Mouse (Mus musculus) heart, adult 11 months (tissue): ENCODE data around the gene Cd83.

Source experiments
- DNase-seq: peaks from one replicate; pipeline ENCODE4 v3.0.0; 2022

The Cd83 gene

DNA sequence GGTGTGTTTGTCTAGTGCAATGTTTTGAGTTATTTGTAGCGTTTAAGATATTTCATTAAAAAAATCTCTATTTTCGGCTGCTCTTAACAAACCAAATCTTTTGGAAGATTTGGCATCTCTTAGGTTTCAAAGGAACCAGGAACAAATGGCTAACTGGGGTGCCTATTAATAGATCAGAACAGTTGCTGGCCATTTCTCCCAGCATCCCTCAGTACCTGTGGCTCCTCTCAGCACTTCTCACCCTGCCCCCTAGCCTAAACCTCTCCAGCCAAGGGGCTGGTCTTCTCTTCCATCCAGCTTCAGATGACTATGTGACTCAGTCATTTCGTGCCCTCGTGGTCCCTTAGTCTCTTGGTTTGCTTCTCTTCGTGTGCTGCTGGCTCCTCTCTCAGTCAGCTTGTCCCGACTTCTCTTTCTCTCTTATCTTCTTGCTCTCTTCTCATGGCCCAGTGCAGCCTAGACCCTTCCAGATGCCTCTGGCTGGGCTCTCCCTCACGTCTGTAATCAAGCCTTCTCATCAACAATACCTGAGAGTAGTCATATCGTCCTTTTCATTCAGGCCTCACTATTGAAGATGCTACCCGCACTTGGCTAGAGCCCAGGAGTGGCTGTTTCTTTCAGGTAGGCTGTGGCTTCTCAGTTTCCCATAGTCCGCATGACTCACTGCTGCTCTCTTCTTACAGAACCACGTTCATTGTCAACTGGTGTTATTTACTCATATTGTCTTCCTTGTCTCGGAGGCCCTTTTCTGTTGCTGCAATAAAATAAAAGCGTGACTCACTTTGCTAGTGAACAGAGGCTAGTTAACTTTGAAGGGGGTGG lies 9.8 kb upstream of the Cd83 start:
- peak; percentile 90 for DNase-seq

GRCm38 (mm10) chr13:43775427-43775733 lies 9.2 kb upstream of the Cd83 start:
- DNase-seq, result no peak

DNA sequence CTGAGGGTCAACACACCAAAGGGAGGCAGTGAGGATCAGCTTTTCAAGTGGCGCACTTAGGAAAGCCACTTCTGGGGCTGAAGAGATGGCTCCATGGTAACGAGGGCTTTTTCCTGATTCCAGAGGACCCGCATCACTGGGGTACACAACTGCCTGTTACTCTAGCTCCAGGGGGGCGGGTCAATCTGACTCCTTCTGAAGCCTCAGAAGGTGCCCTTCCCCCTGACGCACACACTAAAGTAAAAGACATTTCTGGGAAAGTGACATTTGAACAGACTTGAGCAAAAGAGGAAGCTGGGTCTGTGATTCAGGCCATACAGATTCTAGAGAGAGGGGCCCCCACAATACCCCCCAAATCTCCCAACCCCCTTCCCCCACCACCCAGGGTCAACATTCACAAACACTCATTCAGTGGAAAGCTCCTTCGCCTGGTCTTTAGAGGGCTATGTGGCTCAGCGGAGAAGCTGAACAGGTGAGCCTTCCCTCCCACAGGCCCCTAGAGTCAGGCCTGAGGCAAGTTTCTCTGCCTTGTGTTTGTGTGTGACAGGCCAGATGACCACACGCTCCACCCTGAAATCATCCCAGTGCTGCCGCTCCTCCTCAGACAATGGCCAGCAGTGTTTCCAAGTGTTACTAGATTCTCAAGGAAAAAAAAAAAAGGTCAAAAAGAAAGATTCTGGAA lies 7.1 kb upstream of the Cd83 start:
- peak; percentile 90 for DNase-seq

GRCm38 (mm10) chr13:43778021-43778649 lies 6.4 kb upstream of the Cd83 start:
- DNase-seq, result peak; percentile 94

GRCm38 (mm10) chr13:43778971-43779370 lies 5.6 kb upstream of the Cd83 start:
- peak; percentile 86 for DNase-seq

GRCm38 (mm10) chr13:43780071-43780470 lies 4.5 kb upstream of the Cd83 start:
- no peak for DNase-seq

DNA sequence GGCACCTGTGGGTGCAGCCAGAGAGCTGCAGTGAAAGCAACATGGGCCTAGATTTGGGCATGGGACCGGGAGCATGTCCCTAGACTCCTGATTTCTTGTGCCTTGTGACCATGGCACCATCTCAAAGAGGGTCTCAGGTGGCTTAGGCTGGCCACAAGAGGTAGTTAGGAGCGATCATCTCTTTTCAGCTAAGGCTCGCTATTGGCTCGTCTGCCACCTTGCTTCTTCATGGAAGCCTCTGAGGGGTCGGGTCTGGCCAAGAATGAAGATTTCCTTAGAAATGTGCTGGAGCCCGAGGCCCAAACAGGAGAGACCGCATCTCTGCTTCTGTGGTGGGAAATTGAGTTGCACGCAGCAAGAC lies 1.1 kb downstream of the Cd83 start:
- no peak for DNase-seq

- DNase-seq, result peak; percentile 88
These were observed 1.7 kb downstream of the Cd83 start for GRCm38 (mm10) chr13:43786171-43786795.

GRCm38 (mm10) chr13:43787262-43787661 lies 2.7 kb downstream of the Cd83 start:
- DNase-seq, result no peak

GRCm38 (mm10) chr13:43788071-43788470 lies 3.5 kb downstream of the Cd83 start:
- DNase-seq, result no peak

GRCm38 (mm10) chr13:43788983-43789645 lies 4.5 kb downstream of the Cd83 start:
- DNase-seq, result peak; percentile 98

DNA sequence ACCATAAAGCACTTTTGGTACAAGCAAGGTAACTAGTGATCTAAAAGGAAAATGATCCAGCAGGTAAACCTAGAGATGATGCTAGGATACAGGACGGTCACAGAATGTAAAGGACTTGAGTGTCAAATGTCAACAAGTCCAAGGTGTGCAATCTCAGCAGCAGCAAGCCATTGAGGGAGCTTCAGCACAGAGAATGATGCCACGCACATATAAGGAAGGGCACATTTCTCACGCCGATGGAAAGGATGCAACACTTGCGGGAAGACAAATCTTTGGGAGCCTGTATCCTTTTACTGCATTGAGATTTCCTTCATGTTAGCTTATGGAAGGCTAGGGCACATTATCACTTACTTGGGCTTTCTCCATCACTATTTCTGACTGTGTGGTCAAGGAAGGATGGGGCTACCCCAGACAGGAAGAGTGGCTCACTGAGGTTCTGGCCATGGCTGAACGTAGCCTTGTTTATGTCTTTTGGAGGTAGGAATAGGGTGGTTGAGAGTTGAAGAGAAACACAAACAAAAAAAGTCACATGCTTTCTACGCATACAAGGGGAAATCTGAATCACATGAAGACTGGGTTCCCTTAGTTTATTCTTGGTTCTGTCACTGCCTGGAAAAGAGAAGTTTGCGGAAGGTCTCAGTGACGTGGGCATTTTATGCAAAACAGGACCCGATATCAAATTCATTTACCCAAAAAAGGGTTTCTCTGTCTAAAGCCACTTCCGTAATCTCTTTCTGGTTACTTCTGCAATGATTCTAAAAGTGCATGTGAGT lies 5.8 kb downstream of the Cd83 start:
- DNase-seq, result peak; percentile 94

- peak; percentile 92 for DNase-seq
These were observed 10.8 kb downstream of the Cd83 start for GRCm38 (mm10) chr13:43795334-43795733.

GRCm38 (mm10) chr13:43798655-43799054 lies 14.1 kb downstream of the Cd83 start:
- DNase-seq, result no peak

GRCm38 (mm10) chr13:43800136-43800535 lies 15.6 kb downstream of the Cd83 start:
- no peak for DNase-seq

GRCm38 (mm10) chr13:43801961-43802360 lies 17.4 kb downstream of the Cd83 start:
- DNase-seq, result peak; percentile 96

DNA sequence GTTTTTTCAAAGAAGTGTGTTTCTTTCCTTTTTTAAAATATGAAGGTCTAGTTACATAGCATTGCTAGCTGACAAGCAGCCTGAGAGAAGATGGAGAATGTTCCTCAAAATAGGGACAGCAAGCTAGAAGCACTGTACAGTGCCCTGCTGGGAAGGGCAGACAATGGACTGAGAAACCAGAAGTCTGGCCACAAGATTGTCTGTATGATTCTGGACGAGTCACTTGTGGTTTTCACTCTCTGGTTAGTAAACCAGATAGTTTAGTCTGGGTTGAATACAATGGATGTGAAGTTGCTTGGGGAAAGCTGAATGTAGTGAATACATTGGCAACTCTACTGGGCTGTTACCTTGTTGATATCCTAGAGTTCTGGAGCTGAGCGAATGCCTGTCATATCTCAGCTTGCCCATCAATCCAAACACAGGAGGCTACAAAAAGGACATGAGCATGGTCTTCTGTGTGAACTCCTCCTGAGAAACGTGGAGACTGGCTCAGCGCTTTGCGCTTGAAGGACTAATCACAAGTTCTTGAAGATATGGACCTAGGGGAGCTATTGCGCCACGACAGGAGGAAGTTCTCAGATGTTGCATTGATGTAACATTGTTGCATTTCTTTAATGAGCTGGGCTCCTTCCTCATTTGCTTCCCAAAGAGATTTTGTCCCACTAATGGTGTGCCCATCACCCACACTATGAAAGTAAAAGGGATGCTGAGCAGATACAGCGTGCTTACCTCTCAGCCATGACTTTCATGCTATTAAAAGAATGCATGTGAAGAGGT lies 18.0 kb downstream of the Cd83 start:
- no peak for DNase-seq

GRCm38 (mm10) chr13:43804648-43805047 lies 20.1 kb downstream of the Cd83 start:
- DNase-seq, result no peak

- DNase-seq, result peak; percentile 85
These were observed 20.7 kb downstream of the Cd83 start for GRCm38 (mm10) chr13:43805159-43805758.

GRCm38 (mm10) chr13:43806371-43807271 lies 22.0 kb downstream of the Cd83 start:
- peak; percentile 83 for DNase-seq
